8 mouse cellular contexts compared by ENCODE assay signal in the genomic region with DNA sequence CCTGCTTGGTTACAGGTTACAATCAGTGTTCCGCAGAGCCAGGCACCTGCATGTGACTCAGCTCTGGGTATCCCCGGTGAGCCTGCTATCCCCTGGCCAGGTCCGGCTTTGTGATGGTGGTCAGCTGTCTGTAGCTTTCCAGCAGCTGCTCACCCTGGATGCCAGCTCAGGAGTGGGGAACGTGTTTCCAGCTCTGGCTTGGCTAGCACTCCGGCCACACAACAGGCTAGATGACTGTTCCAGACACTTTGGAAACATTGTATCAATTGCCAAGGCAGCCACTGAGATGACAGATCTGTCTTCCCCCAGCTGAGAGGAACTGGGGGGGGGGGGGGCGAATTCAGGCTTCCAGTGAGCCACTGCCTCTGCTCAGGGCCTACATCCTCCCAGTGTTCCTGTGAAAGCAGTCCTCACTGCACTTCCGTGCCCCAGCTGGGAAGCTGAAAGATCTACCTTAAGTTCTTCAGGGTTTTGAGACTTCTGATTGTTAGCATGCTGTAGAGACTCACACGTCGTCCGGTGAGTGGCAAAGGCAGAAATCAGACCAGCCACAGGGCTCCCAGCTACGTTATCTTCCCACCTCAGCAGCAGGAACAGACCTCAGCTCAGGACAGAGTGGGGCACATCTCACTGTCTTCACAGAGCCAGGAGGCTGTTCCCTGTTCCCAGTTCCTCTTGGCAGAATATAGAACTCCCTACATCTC.
DNase-seq lines count a peak whose midpoint lies in the region; ATAC-seq and TF ChIP-seq lines count a peak whose summit lies in the region.

No protein-coding gene starts in this region.

- 23% methylated on average over 11 of the region's 11 CpGs for WGBS in liver, embryonic 14.5 days (ENCODE audit: insufficient replicate concordance)

- TF ChIP-seq EP300 in liver, embryonic 14.5 days (IDR thresholded peaks at IDR 0.05; ENCODE audit: low read depth): no peak

- DNase-seq in cerebellum, adult 18-20 months: peak; percentile 40 to 45
- peak; percentile 51 for DNase-seq in CD4-positive helper T cell, adult 2 months (ENCODE audit: low read depth, low spot score)
- DNase-seq in heart, adult 9 months (ENCODE audit: low spot score in 2 of 2): peak; percentile 75 to 84
- DNase-seq in liver, embryonic 14.5 days (ENCODE audit: low read depth in 3 of 3, low spot score in 3 of 3): peak in 1 of 3 experiments; percentile 12
- no peak for DNase-seq in yolk sac, embryonic 10.5 days (ENCODE audit: low spot score)
- DNase-seq in spleen, adult 12 weeks (ENCODE audit: low spot score): no peak
- no peak for DNase-seq in T-cell, adult 2 months (ENCODE audit: low spot score)

- peaks cover 8 to 37% of the 10 kb centered on the region in 2 experiments for H3K4me1 ChIP-seq in liver, embryonic 14.5 days (replicated peaks; ENCODE audit: control insufficient read depth in 2 of 2, insufficient read depth in 2 of 2, low read length in 1 of 2)

- no peak for TF ChIP-seq CTCF in liver, embryonic 14.5 days (IDR thresholded peaks at IDR 0.05; ENCODE audit: low read depth)

- ATAC-seq in cerebellum, adult (ENCODE audit: insufficient number of reproducible peaks, low FRiP score, low TSS enrichment): no peak
- peak; percentile 74 for ATAC-seq in liver, embryonic 14.5 days (ENCODE audit: insufficient read depth)

- no peak overlapping the region for H3K9ac ChIP-seq in liver, embryonic 14.5 days (replicated peaks)

- H3K4me3 ChIP-seq in liver, embryonic 14.5 days (ENCODE audit: insufficient read depth in 1 of 2, low read depth in 2 of 2, low read length in 2 of 2): no peak overlapping the region

- no peak overlapping the region for H3K4me2 ChIP-seq in liver, embryonic 14.5 days (ENCODE audit: low read depth)

- H3K9me3 ChIP-seq in liver, embryonic 14.5 days (ENCODE audit: control insufficient read depth, low read length): no peaks in the 10 kb centered on the region

- H3K36me3 ChIP-seq in liver, embryonic 14.5 days (replicated peaks; ENCODE audit: control insufficient read depth, insufficient read depth, low read depth): no peaks in the 10 kb centered on the region

- no peak overlapping the region for H3K27ac ChIP-seq in liver, embryonic 14.5 days

- no peaks in the 10 kb centered on the region for H3K27me3 ChIP-seq in liver, embryonic 14.5 days (ENCODE audit: control insufficient read depth, insufficient read depth, low read length)

Comparison
In these comparisons a context has a peak if more than half of its experiments do, and no peak if none do; other contexts are left out.
1. DNase-seq: peak in cerebellum, adult 18-20 months (2 of 2), CD4-positive helper T cell, adult 2 months (single experiment) and heart, adult 9 months (2 of 2); none in yolk sac, embryonic 10.5 days (single experiment), spleen, adult 12 weeks (single experiment) and T-cell, adult 2 months (single experiment).